Mouse (Mus musculus) hindbrain, embryonic 14.5 days (tissue): ENCODE results near the gene Syt5. TPM values are rescaled to one million over a fixed set of nuclear protein-coding genes. Genes with fewer than 3 reads are reported as not detected.
"Not testable (repeated sequence)": the region's sequence is repeated elsewhere in the genome, so short reads cannot be mapped to it uniquely, and the experiment has no call there.

Experiments
- ATAC-seq: fragments of 200-750 bp; cut with Nextera tagmentation; 2 replicates; pipeline ENCODE4 v1.8.0; 2017; ENCODE audit warnings: moderate number of reproducible peaks, mild to moderate bottlenecking, moderate TSS enrichment, moderate library complexity; ENCODE audit not compliant: low FRiP score
- DNase-seq: peaks from one replicate; pipeline ENCODE4 v3.0.0-alpha.2; 2015; ENCODE audit warnings: low spot score
- H3K27ac ChIP-seq: fragments of 300-500 bp; sonication (generic); 2 replicates; pipeline ENCODE4 v1.5.1; 2014; ENCODE audit warnings: mild to moderate bottlenecking, moderate library complexity
- H3K27me3 ChIP-seq: fragments of 300-500 bp; sonication (generic); 2 replicates; pipeline ENCODE4 v1.6.1; 2014; ENCODE audit warnings: mild to moderate bottlenecking, low read length, mixed read lengths; ENCODE audit not compliant: control insufficient read depth, insufficient read depth
- H3K36me3 ChIP-seq: fragments of 300-500 bp; sonication (generic); replicated peaks from 2 replicates; pipeline ENCODE4 v1.6.1; 2014; ENCODE audit not compliant: control insufficient read depth, insufficient read depth
- H3K4me1 ChIP-seq: fragments of 300-500 bp; sonication (generic); replicated peaks from 2 replicates; pipeline ENCODE4 v1.6.1; 2014; ENCODE audit warnings: antibody characterized with exemption, low read length, mixed read lengths; ENCODE audit not compliant: control insufficient read depth, insufficient read depth
- H3K4me2 ChIP-seq: fragments of 300-500 bp; sonication (generic); replicated peaks from 2 replicates; pipeline ENCODE4 v1.6.1; 2014; ENCODE audit warnings: mild to moderate bottlenecking, moderate library complexity
- H3K4me3 ChIP-seq: fragments of 300-500 bp; sonication (generic); replicated peaks from 2 replicates; pipeline ENCODE4 v1.5.1; 2014; ENCODE audit warnings: mild to moderate bottlenecking, low read length
- H3K9ac ChIP-seq: fragments of 300-500 bp; sonication (generic); 2 replicates; pipeline ENCODE4 v1.6.1; 2014
- H3K9me3 ChIP-seq: fragments of 300-500 bp; sonication (generic); 2 replicates; pipeline ENCODE4 v1.6.1; 2016; ENCODE audit warnings: low read length; ENCODE audit not compliant: control insufficient read depth
- WGBS: fragments of 180-500 bp; shearing (Covaris S2); extraction: QIAGEN DNeasy Blood & Tissue Kit; methylation state at CpG from one replicate; pipeline ENCODE4 v1.1.7; 2014; 5-methylcytosine and 5-hydroxymethylcytosine counted together
- polyA plus RNA-seq: library from polyadenylated mRNA; unstranded; fragments of >200 nt; fragmentation: Nextera tagmentation; extraction: Ambion mirVana; gene quantifications from 2 replicates; pipeline ENCODE4 v1.2.1, GENCODE M21; 2014

The Syt5 gene
- 77.0 and 90.9 TPM in 2 replicates for polyA plus RNA-seq

DNA sequence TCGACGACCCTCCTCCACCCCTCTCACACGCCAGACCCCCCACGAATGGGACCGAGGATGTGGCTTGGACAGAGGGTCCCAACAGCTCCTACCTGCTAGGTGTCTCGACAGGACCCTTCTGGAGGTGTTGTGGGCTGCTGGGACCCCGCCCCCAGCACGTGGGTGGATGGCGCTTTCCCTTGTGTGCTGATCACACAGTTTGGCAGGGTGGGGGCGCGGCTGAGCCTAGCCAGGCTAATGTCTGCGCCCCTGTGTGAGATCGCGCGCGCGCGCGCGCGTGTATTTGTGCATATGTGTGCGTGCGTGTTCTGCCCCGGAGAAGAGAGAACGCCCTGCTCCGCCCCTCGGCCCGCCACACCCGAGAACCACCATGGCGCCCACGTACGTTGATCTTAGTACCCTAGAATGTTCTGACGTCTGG is at the start of gene Syt5:
Gene Syt5 (minus strand): TSS at position 321 of the 421 bp plus-strand sequence.
- DNase-seq (peak; percentile 83), ATAC-seq (peak; percentile 87)
- WGBS, result 4% methylated on average over 33 of the region's 33 CpGs
- H3K9ac ChIP-seq, result peak within 1 kb of the TSS; percentile 80
- H3K36me3 ChIP-seq, result peaks cover 12% of the 10 kb centered on the region
- no peaks in the 10 kb centered on the region for H3K27me3 ChIP-seq
- peak within 1 kb of the TSS; percentile 71 for H3K4me2 ChIP-seq
- H3K4me3 ChIP-seq, result peak within 1 kb of the TSS; percentile 62
- peak within 1 kb of the TSS; percentile 93 for H3K27ac ChIP-seq
- peaks cover 15% of the 10 kb centered on the region for H3K4me1 ChIP-seq
- no peaks in the 10 kb centered on the region for H3K9me3 ChIP-seq

DNA sequence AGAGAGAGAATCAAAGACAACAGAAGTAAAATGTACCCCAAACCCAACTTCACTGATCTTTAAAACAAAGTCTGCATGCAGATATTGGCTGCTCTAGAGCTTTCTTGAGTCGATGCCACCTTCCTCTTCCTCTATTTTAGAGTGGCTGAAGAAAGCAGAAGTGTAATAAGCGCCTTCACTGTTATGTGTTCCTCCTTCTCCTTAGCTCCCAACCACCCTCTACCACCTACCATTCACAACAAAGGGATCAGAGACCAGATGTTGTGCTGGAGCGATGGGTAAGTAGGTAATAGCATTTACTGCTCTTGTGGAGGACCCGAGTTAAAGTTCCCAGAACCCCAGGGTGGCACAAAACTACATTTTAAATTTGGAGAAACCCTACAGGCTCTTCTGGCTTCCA is 49.7 kb upstream of the Syt5 start:
- 73% methylated on average over 4 of the region's 4 CpGs for WGBS
- H3K27me3 ChIP-seq, H3K4me3 ChIP-seq, H3K27ac ChIP-seq, ATAC-seq, H3K4me2 ChIP-seq, H3K9me3 ChIP-seq, H3K4me1 ChIP-seq, H3K9ac ChIP-seq, H3K36me3 ChIP-seq, DNase-seq: not testable (repeated sequence)

DNA sequence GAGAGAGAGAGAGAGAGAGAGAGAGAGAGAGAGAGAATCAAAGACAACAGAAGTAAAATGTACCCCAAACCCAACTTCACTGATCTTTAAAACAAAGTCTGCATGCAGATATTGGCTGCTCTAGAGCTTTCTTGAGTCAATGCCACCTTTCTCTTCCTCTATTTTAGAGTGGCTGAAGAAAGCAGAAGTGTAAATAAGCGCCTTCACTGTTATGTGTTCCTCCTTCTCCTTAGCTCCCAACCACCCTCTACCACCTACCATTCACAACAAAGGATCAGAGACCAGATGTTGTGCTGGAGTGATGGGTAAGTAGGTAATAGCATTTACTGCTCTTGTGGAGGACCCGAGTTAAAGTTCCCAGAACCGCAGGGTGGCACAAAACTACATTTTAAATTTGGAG is 34.1 kb upstream of the Syt5 start:
- not testable (repeated sequence) for H3K36me3 ChIP-seq, DNase-seq, H3K4me2 ChIP-seq, H3K27ac ChIP-seq, H3K4me1 ChIP-seq, H3K4me3 ChIP-seq, H3K27me3 ChIP-seq, ATAC-seq, H3K9ac ChIP-seq, H3K9me3 ChIP-seq
- WGBS, result 86% methylated on average over 3 of the region's 3 CpGs

DNA sequence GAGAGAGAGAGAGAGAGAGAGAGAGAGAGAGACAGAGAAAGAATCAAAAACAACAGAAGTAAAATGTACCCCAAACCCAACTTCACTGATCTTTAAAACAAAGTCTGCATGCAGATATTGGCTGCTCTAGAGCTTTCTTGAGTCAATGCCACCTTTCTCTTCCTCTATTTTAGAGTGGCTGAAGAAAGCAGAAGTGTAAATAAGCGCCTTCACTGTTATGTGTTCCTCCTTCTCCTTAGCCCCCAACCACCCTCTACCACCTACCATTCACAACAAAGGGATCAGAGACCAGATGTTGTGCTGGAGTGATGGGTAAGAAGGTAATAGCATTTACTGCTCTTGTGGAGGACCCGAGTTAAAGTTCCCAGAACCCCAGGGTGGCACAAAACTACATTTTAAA is 25.0 kb upstream of the Syt5 start:
- 72% methylated on average over 2 of the region's 2 CpGs for WGBS
- not testable (repeated sequence) for H3K9ac ChIP-seq, H3K4me3 ChIP-seq, H3K4me1 ChIP-seq, H3K27ac ChIP-seq, ATAC-seq, H3K9me3 ChIP-seq, H3K36me3 ChIP-seq, H3K4me2 ChIP-seq, H3K27me3 ChIP-seq, DNase-seq

DNA sequence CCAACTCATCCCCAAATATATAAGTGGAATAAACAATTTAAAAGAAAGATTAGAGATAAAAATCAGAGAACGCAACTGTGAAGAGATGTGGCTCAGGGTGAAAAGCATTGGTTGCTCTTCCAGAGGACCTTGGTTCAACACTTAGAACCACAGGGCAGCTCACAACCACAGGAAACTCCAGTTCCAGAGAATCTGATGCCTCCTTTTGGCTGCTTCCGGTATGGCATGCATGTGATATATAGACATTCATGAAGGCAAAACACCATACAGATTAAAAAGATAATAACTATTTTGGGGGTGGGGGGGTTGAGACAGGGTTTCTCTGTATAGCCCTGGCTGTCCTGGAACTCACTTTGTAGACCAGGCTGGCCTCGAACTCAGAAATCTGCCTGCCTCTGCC is 15.3 kb upstream of the Syt5 start:
- Histone ChIP-seq H3K36me3 (no peaks in the 10 kb centered on the region), H3K27me3 (no peaks in the 10 kb centered on the region), H3K4me1 (no peaks in the 10 kb centered on the region), H3K9ac (no peak overlapping the region), H3K4me2 (no peak overlapping the region), H3K4me3 (no peak overlapping the region), H3K9me3 (no peaks in the 10 kb centered on the region), H3K27ac (no peak overlapping the region)
- DNase-seq (no peak), ATAC-seq (no peak)
- WGBS, result 97% methylated on average over 3 of the region's 3 CpGs

DNA sequence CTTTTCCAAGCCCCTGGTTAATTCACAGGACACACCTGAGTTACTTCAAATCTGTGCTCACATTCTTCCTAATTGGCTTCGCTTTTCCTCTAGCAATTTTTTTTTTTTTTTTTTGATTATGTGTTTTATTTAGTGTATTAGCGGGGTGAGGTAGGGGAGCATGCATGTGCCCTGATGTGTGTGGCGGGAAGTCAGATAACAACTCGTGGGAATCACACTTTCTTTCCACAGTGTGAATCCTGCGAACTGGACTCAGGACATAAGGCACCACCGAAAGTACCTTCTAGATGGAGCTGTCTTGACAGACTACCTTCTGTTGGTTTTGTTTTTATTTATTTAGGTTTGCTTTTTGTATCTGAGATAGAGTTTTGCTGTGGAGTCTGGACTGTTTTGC is 9.8 kb upstream of the Syt5 start:
- peak overlapping the region; percentile 15; the same call in 1 of the 2 replicates for H3K4me3 ChIP-seq
- H3K9ac ChIP-seq, result peak overlapping the region; percentile 50
- peak overlapping the region; percentile 55 for H3K27ac ChIP-seq

DNA sequence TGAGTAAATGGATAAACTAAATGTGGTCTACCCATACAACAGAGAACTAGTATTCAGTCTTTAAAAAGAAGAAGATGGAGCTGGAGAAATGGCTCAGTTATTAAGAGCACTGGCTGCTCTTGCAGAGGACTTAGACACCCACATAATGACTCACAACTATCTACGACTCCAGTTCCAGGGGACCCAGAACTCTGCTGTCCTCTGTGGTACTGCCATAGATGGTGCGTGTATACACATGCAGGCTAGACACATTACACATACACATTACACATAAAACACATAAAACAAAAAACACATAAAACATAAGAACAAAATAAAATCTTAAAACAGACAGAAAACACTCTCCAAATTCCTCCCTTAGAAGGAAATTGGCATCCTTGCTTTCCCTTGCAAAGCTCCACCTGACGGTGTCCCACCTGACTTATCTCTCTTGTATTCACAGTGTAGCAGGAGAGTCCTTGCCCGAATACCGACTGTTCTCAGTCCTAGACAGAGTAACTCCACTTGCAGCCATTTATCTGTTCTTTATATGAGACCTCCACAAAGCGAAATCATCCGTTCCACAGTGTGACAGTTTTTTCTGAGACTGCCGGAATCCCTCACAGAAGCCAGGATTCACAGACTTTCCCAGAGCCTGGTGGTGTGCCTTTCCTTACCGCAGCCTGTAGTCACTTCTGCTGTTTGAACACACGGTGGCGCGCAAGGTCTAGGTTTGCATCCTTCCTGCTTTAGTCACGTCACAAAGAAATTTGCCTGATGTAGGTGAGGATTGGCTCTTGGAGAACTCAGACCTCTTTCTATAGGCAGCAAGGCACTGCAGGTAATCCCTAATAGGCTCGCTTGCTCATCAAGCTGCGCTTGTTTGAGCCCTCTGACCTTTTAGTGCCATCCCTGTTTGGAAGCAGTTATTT is 9.2 kb upstream of the Syt5 start:
- WGBS, result 20% methylated on average over 15 of the region's 15 CpGs
- 0 out of 2 replicates have a peak, but pooled peaks cover 2% of the 10 kb centered on the region for H3K4me1 ChIP-seq
- no peaks in the 10 kb centered on the region for H3K27me3 ChIP-seq
- H3K9ac ChIP-seq, result peak overlapping the region; percentile 50
- peak overlapping the region; percentile 39 for H3K4me2 ChIP-seq
- H3K27ac ChIP-seq, result peak overlapping the region; percentile 55
- H3K36me3 ChIP-seq, result no peaks in the 10 kb centered on the region
- peak overlapping the region; percentile 15 for H3K4me3 ChIP-seq
- ATAC-seq (peak; percentile 97), DNase-seq (peak; percentile 93)
- H3K9me3 ChIP-seq, result no peaks in the 10 kb centered on the region

More for the DNA sequence above, 9.8 kb upstream of the Syt5 start:
- Histone ChIP-seq H3K36me3 (no peaks in the 10 kb centered on the region), H3K9me3 (no peaks in the 10 kb centered on the region), H3K27me3 (no peaks in the 10 kb centered on the region), H3K4me2 (peak overlapping the region; percentile 39), H3K4me1 (0 out of 2 replicates have a peak, but pooled peaks cover 2% of the 10 kb centered on the region)
- 76% methylated on average over 6 of the region's 6 CpGs for WGBS
- ATAC-seq (peak; percentile 29; the same call in 1 of the 2 replicates), DNase-seq (no peak)

DNA sequence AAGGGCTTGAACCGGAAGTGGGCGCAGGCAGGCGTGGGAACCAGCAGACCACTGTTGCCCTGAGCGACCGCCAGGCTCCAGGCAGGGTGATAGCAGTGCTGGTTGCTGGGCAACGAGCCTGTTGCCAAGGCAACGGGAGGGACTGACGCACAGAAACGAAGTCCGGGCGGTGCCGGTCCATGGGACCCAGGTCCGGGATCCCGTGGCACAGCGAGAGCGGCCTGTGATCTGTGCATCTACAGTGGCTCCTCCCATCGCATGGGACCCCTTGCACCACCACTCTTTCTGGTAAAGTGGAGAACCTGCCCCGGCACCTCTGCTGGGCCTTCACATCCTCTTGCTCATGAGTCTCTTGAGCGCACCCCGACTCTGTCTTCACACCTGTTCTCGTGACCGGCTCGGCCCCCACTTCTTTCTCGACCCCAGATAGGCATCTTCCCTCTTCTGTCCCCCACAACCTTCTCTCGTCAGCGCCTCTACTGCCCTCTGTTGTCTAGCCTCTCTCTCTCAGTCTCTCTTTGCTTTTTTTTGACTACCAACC is 680 bp downstream of the Syt5 start:
- Histone ChIP-seq H3K36me3 (peaks cover 18% of the 10 kb centered on the region), H3K9ac (peak overlapping the region; percentile 80), H3K9me3 (no peaks in the 10 kb centered on the region), H3K4me1 (peaks cover 15% of the 10 kb centered on the region), H3K27me3 (no peaks in the 10 kb centered on the region), H3K27ac (peak overlapping the region; percentile 93), H3K4me2 (peak overlapping the region; percentile 71), H3K4me3 (peak overlapping the region; percentile 62)
- WGBS, result under 1% methylated on average over 26 of the region's 26 CpGs
- peak; percentile 92 for DNase-seq
- peak; percentile 91 for ATAC-seq

DNA sequence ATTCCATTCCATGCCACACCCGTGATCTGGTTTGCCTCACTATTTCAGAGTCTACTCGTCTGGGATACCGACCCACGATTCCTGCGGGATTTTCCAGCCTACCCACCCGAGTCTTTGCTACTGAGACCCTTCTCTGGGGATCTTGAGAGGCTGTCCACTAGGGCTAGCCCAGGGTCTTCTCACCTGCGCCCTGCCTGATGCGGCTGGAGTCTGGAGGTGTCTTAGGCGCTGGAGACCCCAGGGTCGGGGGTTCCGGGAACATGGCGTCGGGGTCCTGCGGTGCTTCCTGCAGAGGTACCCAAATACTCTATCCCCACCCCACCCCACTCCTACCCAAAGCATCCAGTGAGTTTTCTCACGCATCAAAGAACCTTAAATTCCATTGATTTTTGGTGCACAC is 1.3 kb downstream of the Syt5 start:
- peak overlapping the region; percentile 80 for H3K9ac ChIP-seq
- 62% methylated on average over 15 of the region's 15 CpGs for WGBS
- H3K27me3 ChIP-seq, result no peaks in the 10 kb centered on the region
- peak overlapping the region; percentile 71 for H3K4me2 ChIP-seq
- peaks cover 15% of the 10 kb centered on the region for H3K4me1 ChIP-seq
- no peak for ATAC-seq
- H3K4me3 ChIP-seq, result peak overlapping the region; percentile 62
- H3K36me3 ChIP-seq, result peaks cover 23% of the 10 kb centered on the region
- peak overlapping the region; percentile 93 for H3K27ac ChIP-seq
- no peaks in the 10 kb centered on the region for H3K9me3 ChIP-seq
- no peak for DNase-seq
